Comparison of ENCODE assay signal across 15 mouse cellular contexts in genomic region chr6:56523938-56524866, GRCm38 (mm10). TPM values are rescaled to one million over a fixed set of nuclear protein-coding genes. Genes with fewer than 3 reads are reported as not detected.
DNase-seq lines count a peak whose midpoint lies in the region; ATAC-seq lines count a peak whose summit lies in the region.
"Had no signal": no experiment of that assay in that cellular context is flagged by ENCODE, and none has a peak within 500 bp of the region (broad histone marks: within the 10 kb centered on the region; RNA-seq: fewer than 3 reads in every experiment).

No protein-coding gene starts in this region.

- 0 out of 4 replicates have a peak, but pooled peaks have one; percentile 29 to 32 for ATAC-seq in hematopoietic stem cell, adult 5-6 weeks (replicated peaks in 1 of 2; ENCODE audit: insufficient read depth in 1 of 2, low FRiP score in 2 of 2, low TSS enrichment in 1 of 2, low read depth in 1 of 2, poor library complexity in 2 of 2, severe bottlenecking in 2 of 2)
- ATAC-seq: CD4-positive, CD25-positive, alpha-beta regulatory T cell, adult 4 months; forebrain, embryonic 16.5 days had no signal

- intact Hi-C loops in heart, postnatal 14 days (cut with DNase I), result no loop called here
- intact Hi-C loops in left cerebral cortex, postnatal 14 days (cut with DNase I), result no loop called here

- DNase-seq in heart, postnatal 14 days, result peak; percentile 1 to 4
- DNase-seq in heart, adult 8-10 months (ENCODE audit: low spot score), result no peak
- DNase-seq in Muller cell, postnatal 12 days (ENCODE audit: inconsistent ontology term), result peak; percentile 88
- peak; percentile 59 to 69 for DNase-seq in cerebellum, adult 18-20 months
- DNase-seq in c-Kit-positive CD71-positive TER-119-positive erythroid progenitor cells, embryonic 14.5 days (ENCODE audit: low spot score), result no peak
- DNase-seq in spleen, postnatal 10 days (ENCODE audit: low spot score in 2 of 2), result no peak
- DNase-seq in left cerebral cortex, postnatal 14 days (ENCODE audit: low spot score in 2 of 2), result no peak
- DNase-seq: heart, postnatal 4 days; kidney, adult 2 months; liver, embryonic 13.5 days; lung, postnatal 14 days; spleen, adult 18-20 months had no signal

RNA-seq across cellular contexts. Expression of gene Pde1c, which starts 44.7 kb away (rescaled TPM):
- 10 to 100 TPM; 85.3 to 86.9 TPM for total RNA-seq in heart, postnatal 14 days (2021)
- total RNA-seq in heart, adult 8-10 months (2022), result 10 to 100 TPM; 72.2 to 86.9 (median 78.7) TPM
- total RNA-seq in hematopoietic stem cell, adult 5-6 weeks (2017), result 1.4 and 2.9 TPM in 2 replicates
- 1 to 10 TPM; 3.4 to 3.8 TPM for total RNA-seq in left cerebral cortex, postnatal 14 days (2021)

Comparison
In these comparisons a context has a peak if more than half of its experiments do, and no peak if none do; other contexts are left out.
1. DNase-seq: peak in heart, postnatal 14 days (2 of 2), Muller cell, postnatal 12 days (single experiment) and cerebellum, adult 18-20 months (2 of 2); none in heart, adult 8-10 months (single experiment), c-Kit-positive CD71-positive TER-119-positive erythroid progenitor cells, embryonic 14.5 days (single experiment), spleen, postnatal 10 days (0 of 2) and left cerebral cortex, postnatal 14 days (0 of 2).
2. RNA of gene Pde1c, which starts 44.7 kb away (total RNA-seq): 85.3 to 86.9 TPM in heart, postnatal 14 days and 72.2 to 86.9 TPM in heart, adult 8-10 months; 3.4 to 3.8 TPM in left cerebral cortex, postnatal 14 days and 1.4 to 2.9 TPM in hematopoietic stem cell, adult 5-6 weeks; every median in the first group is over 10 times any median in the second.